Mouse (Mus musculus): ENCODE measurements around the gene Susd1. TPM values are rescaled to one million over a fixed set of nuclear protein-coding genes. Genes with fewer than 3 reads are reported as not detected.

Susd1 gene
- polyA plus RNA-seq, 1 experiment from 2014 or later, result 1.6 TPM

DNA sequence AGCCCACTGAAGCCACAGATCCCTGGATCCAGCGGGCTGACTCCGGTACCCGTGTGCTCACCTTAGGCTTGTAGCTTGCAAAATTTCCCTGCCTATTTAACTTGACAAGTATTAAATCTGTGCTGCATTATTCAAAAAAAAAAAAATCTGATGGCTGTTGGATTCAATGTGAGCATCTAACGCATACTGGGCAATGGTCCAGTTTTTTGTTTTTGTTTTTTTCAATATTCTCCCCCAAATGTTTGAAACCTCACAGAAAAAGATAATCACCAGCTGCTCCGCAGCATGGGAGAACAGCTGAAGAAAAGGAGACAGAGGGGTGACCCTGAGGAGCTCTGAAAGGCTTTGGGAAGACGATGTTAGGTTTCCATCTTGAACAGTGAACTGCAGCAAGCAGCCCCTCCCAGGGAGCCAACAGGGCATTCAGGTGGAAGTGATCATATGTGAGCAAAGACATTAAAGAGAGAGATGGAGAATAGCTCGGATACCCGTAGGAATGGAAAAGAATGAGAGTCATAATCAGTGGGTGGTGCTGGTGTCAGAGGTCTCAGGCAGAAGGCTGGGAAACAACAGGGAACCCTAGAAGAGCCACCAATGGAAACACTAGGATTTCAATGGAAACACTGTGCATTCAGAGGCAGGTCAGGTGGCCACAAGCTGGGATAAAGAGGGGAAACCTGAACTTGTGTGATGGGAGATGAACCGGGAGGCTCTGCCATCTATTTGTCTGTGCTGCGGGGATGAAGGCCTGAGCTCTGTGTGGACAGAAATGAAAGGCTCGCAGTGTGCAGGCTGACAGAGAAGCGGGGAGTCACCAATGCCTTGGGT, 117.0 kb downstream of the Susd1 start:
- no peak for DNase-seq (ENCODE audit: low spot score)
- Histone ChIP-seq H3K27ac (replicated peaks) (0 out of 2 replicates have a peak overlapping the region, but pooled peaks have one; percentile 25), H3K4me3 (no peak overlapping the region)

DNA sequence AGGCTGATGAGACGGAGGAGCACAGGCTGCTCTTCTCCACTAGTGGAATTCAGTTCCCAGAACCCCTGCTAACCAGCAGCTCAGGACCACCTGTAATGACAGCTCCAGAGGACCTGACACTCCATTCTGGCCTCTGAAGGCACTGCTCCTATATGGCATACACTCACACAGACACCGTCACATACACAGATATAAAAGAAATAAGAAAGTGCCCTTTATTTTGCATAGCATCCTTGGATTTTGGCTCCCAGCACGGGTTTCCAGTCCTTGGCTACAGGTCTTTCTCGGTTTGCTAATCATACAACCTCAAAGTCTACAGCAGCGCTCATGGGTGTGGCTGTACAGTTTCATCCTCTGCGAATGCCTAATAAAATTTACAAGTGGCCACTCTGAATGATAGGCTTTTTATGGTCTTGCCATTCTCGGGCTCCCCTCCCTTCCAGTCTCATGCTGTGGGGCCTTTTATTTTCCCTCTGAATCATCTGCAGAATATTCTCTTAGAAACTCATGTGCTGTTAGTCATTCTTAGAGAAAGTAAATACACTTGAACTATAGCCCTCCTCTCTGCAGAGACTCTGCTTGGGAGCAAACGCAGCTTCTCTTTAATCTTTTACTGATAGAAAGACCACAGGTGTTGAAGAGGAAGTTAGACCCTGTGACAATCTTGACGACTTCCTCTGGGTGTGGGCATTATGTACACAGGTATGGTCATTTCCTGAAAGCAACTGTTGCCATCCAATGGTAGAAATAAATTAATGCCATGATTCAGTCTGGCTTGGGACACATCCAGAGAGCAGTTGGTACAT, 119.1 kb downstream of the Susd1 start:
- Histone ChIP-seq H3K36me3 (replicated peaks) (no peaks in the 10 kb centered on the region), H3K9me3 (no peaks in the 10 kb centered on the region), H3K27ac (replicated peaks) (no peak overlapping the region), H3K4me1 (peaks cover 40% of the 10 kb centered on the region), H3K4me3 (no peak overlapping the region), H3K27me3 (replicated peaks; ENCODE audit: low read depth, poor library complexity, severe bottlenecking) (no peaks in the 10 kb centered on the region)
- WGBS, result 86% methylated on average over 9 of the region's 9 CpGs
- DNase-seq (ENCODE audit: low spot score), result no peak

More for the DNA sequence above, 117.0 kb downstream of the Susd1 start:
- H3K36me3 ChIP-seq (replicated peaks), result no peaks in the 10 kb centered on the region
- 74% methylated on average over 12 of the region's 12 CpGs for WGBS
- H3K27me3 ChIP-seq (replicated peaks; ENCODE audit: low read depth, poor library complexity, severe bottlenecking), result no peaks in the 10 kb centered on the region
- H3K4me1 ChIP-seq, result peaks cover 32% of the 10 kb centered on the region
- no peaks in the 10 kb centered on the region for H3K9me3 ChIP-seq

DNA sequence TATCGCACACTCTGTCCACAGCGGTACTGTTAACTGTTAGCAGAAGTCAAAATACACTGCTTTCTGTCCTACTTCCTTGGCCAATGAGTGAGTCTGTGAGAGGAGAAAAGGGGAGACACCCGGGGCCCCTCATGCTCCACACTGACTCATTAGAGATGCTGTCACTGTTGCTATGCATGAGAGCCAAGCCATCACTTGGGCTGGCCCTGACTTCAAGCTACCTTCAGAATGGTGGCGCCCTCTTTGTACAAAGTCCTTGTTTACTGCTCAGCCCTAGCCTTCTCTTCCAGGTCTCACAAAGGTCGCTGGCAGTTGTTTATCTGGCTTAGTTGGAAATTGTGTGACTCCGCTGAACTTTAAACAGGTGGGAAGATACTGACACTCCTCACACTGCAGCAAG, 119.8 kb downstream of the Susd1 start:
- DNase-seq (ENCODE audit: low spot score), result no peak
- no peak overlapping the region for H3K4me3 ChIP-seq
- peaks cover 33% of the 10 kb centered on the region for H3K4me1 ChIP-seq
- WGBS, result 84% methylated on average over 6 of the region's 6 CpGs
- H3K36me3 ChIP-seq (replicated peaks), result no peaks in the 10 kb centered on the region
- H3K27ac ChIP-seq (replicated peaks), result no peak overlapping the region
- no peaks in the 10 kb centered on the region for H3K9me3 ChIP-seq
- H3K27me3 ChIP-seq (replicated peaks; ENCODE audit: low read depth, poor library complexity, severe bottlenecking), result no peaks in the 10 kb centered on the region

DNA sequence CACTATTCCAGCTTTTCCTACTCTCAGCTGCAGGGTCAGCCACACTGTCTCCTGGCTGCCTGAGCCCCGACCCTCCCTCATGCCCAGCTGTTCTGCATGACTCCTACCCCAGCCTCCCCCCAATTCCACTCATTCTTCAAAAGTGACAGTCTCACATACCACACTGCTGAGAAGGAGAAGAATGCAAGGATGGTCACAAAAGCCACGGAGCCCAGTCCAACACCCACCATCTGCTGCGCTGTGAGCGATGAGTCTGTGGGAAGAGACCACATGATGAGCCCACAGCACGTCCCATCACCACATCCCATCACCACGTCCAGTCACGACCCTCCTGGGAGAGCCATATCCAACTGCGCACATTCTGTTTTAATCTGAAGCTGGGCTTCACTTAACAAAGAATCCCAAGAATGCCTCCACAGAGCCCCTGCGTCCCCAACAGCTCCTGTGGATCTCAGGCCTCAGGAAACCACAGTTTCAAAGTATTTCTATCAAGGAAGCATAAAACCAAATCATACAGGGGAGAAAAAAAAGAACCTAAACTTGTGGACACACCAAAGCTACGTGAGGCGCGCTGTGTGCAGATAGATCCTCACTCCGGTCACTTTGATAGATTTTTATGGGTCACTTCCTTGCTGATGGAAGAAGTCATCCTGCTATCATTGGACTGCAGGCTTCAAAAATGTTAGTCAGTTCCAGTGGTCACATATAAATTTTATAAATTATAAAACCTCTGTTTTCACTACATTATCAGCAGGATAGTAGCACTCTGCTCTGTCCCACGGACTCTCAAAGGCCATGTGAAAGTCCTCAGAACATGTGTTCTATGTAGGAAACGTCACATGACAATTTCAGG, 122.7 kb downstream of the Susd1 start:
- H3K4me1 ChIP-seq, result peaks cover 9% of the 10 kb centered on the region
- peak; percentile 24 for DNase-seq (ENCODE audit: low spot score)

GRCm38 (mm10) chr4:59314939-59315552, 123.4 kb downstream of the Susd1 start:
- DNase-seq (ENCODE audit: low spot score), result no peak
- no peaks in the 10 kb centered on the region for H3K36me3 ChIP-seq (replicated peaks)
- no peak overlapping the region for H3K4me3 ChIP-seq
- H3K27me3 ChIP-seq (replicated peaks; ENCODE audit: low read depth, poor library complexity, severe bottlenecking), result no peaks in the 10 kb centered on the region
- 58% methylated on average over 3 of the region's 3 CpGs for WGBS
- H3K4me1 ChIP-seq, result peaks cover 9% of the 10 kb centered on the region
- H3K9me3 ChIP-seq, result no peaks in the 10 kb centered on the region
- peak overlapping the region; percentile 19 for H3K27ac ChIP-seq (replicated peaks)

More for the DNA sequence above, 122.7 kb downstream of the Susd1 start:
- H3K36me3 ChIP-seq (replicated peaks), result no peaks in the 10 kb centered on the region
- 71% methylated on average over 15 of the region's 15 CpGs for WGBS
- H3K27ac ChIP-seq (replicated peaks), result peak overlapping the region; percentile 19
- no peaks in the 10 kb centered on the region for H3K9me3 ChIP-seq
- no peak overlapping the region for H3K4me3 ChIP-seq
- H3K27me3 ChIP-seq (replicated peaks; ENCODE audit: low read depth, poor library complexity, severe bottlenecking), result no peaks in the 10 kb centered on the region

GRCm38 (mm10) chr4:59312945-59313344, 125.5 kb downstream of the Susd1 start:
- DNase-seq (ENCODE audit: low spot score), result no peak
- WGBS, result 76% methylated on average over 7 of the region's 7 CpGs

DNA sequence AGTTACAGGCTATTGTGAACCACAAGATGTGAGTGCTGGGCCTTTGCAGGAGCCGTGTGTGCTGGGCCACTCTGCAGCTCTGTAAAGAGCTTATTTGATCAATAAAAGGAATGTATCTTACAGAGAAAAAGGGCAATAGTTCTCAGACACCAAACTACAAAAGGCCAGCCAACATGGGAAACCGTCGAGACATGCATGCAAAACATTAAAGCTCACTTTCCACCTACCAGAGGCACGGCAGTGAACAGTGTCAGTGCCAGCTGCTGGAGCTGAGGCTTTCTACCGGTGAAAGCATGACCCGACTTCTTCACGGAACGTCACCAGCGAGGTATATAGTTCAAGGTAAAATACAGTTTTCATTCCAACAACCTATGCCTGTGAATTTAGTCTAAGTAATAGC, 127.8 kb downstream of the Susd1 start:
- no peaks in the 10 kb centered on the region for H3K27me3 ChIP-seq (replicated peaks; ENCODE audit: low read depth, poor library complexity, severe bottlenecking)
- peaks cover 6% of the 10 kb centered on the region for H3K4me1 ChIP-seq
- no peaks in the 10 kb centered on the region for H3K36me3 ChIP-seq (replicated peaks)
- WGBS, result 91% methylated on average over 9 of the region's 9 CpGs
- no peak overlapping the region for H3K27ac ChIP-seq (replicated peaks)
- no peaks in the 10 kb centered on the region for H3K9me3 ChIP-seq
- no peak for DNase-seq (ENCODE audit: low spot score)
- no peak overlapping the region for H3K4me3 ChIP-seq

More at GRCm38 (mm10) chr4:59312945-59313344, 125.5 kb downstream of the Susd1 start:
- Histone ChIP-seq H3K27me3 (replicated peaks; ENCODE audit: low read depth, poor library complexity, severe bottlenecking) (no peaks in the 10 kb centered on the region), H3K36me3 (replicated peaks) (no peaks in the 10 kb centered on the region), H3K9me3 (no peaks in the 10 kb centered on the region), H3K4me3 (no peak overlapping the region), H3K4me1 (peaks cover 9% of the 10 kb centered on the region), H3K27ac (replicated peaks) (no peak overlapping the region)

DNA sequence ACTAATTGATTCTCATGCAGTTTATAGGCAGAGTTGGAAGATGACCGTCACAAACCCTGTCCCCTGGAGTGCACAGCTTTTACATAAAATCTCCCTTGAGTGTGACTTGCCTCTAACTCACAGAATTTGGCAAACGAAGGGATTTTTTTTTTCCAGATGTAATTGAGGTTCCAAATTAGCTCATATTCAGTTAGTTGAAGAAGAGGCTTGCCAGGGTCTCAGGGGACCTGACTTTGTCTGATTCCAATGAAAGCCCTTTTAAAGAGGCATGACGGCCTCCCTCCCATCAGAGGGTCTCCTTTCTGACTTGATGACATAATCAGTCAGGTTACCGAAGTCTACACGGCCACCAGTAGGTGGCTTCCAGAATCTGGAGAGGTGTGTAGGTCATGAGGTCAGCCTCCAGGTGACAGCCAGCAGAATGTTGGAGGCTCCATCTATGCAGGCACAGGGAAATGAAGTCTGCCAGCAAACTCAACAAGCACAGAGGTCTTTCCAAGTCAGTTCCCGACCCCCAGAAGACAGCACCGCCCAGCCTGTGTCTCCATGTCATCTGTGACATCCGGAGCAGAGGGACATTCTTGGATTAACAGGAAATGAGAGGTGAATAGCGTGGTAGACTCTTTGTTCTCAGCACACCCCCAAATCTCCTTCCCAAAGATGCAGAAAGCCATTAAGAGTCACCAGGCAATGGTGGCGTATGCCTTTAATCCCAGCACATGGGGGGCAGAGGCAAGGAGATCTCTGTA, 130.4 kb downstream of the Susd1 start:
- Histone ChIP-seq H3K4me3 (no peak overlapping the region), H3K36me3 (replicated peaks) (no peaks in the 10 kb centered on the region), H3K9me3 (0 out of 2 replicates have a peak, but pooled peaks cover 2% of the 10 kb centered on the region), H3K27me3 (replicated peaks; ENCODE audit: low read depth, poor library complexity, severe bottlenecking) (no peaks in the 10 kb centered on the region), H3K4me1 (no peaks in the 10 kb centered on the region), H3K27ac (replicated peaks) (no peak overlapping the region)
- no peak for DNase-seq (ENCODE audit: low spot score)
- WGBS, result 81% methylated on average over 10 of the region's 10 CpGs

- WGBS, result 90% methylated on average over 8 of the region's 8 CpGs
- DNase-seq (ENCODE audit: low spot score), result no peak
- Histone ChIP-seq H3K36me3 (replicated peaks) (no peaks in the 10 kb centered on the region), H3K4me3 (no peak overlapping the region), H3K9me3 (0 out of 2 replicates have a peak, but pooled peaks cover 2% of the 10 kb centered on the region), H3K27me3 (replicated peaks; ENCODE audit: low read depth, poor library complexity, severe bottlenecking) (no peaks in the 10 kb centered on the region), H3K27ac (replicated peaks) (no peak overlapping the region), H3K4me1 (no peaks in the 10 kb centered on the region)
Measured at GRCm38 (mm10) chr4:59302387-59302786, 136.0 kb downstream of the Susd1 start.

DNA sequence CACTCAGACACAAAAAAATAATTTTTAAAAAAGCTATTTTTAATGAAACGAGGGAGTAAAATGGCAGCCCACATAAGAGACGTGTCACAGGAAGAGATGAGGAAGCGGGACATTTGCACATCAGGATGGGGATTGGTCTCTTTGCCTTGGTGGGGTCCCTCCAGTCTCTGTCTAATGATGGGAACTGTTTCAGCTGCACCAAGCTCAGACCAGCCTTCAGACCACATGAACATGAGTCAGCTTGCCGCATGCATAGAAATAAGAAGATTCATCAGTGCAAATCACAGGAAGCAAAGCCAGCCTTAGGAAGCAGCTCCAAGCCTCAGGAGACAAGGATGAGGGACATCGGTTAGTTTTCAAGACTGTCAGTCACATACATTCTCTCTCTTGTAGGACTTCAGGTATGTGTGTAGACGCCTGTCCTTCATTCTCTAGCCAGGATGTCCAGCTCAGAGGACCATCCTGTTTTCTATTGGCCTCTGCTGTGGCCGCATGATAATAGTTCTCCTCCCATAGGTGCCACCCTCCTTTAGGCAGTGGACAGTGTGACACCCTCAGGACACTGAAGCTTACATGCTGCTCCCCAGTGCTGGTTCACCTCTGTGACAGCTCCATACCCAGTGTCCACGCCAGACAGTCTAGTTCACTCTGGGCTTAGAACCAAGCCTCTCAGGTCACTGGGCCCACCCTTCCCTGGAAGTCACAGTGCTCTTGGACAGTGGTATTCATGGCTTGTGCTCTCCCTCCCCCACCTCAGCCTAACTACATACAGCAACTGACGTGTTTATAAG, 137.2 kb downstream of the Susd1 start:
- no peaks in the 10 kb centered on the region for H3K27me3 ChIP-seq (replicated peaks; ENCODE audit: low read depth, poor library complexity, severe bottlenecking)
- 0 out of 2 replicates have a peak, but pooled peaks cover 2% of the 10 kb centered on the region for H3K9me3 ChIP-seq
- WGBS, result 88% methylated on average over 9 of the region's 9 CpGs
- DNase-seq (ENCODE audit: low spot score), result no peak
- H3K4me3 ChIP-seq, result no peak overlapping the region
- H3K27ac ChIP-seq (replicated peaks), result no peak overlapping the region
- H3K4me1 ChIP-seq, result no peaks in the 10 kb centered on the region
- H3K36me3 ChIP-seq (replicated peaks), result no peaks in the 10 kb centered on the region

All from embryonic facial prominence, embryonic 10.5 days (tissue).